Mouse (Mus musculus) embryo, embryonic 11 days (tissue): ENCODE results near the gene Sirt4.
A peak's percentile ranks its signal among the peaks of the same experiment; 100 is the strongest.
"Not testable (repeated sequence)": the region's sequence is repeated elsewhere in the genome, so short reads cannot be mapped to it uniquely, and the experiment has no call there.

Source experiments
- DNase-seq: peaks from one replicate; pipeline ENCODE4 v3.0.0-alpha.2; 2015

The Sirt4 gene

DNA sequence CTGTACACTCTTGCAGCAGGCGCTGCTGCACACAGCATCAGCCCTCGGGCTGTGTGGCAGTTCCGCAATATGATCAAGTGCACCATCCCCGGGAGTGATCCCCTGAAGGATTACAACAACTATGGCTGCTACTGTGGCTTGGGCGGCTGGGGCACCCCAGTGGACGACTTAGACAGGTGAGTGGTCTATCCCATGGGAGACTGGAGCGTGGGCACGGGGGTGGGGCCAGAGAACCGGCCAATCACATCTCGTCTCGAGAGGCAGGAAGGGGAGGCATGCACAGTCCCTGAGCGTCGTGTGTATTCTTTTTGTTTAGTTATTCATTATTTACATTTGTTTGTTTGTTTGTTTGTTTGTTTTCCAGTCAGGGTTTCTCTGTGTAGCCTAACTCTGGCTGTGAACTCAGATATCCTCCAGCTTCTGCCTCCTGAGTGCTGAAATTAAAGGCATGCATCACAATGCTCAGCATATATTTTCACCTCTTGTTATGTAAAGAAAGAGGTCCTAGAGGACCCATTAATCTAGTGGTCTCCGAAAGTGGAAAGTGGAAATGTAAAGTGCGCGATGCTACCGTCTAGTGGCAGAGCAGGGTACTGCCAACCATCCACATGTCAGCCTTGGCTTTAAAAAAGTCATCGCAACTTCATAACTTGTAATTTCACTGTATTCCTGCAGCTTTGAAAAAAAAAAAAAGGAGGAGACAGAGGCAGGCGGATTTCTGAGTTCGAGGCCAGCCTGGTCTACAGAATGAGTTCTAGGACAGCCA lies 13.6 kb downstream of the Sirt4 start:
- peak; percentile 76 for DNase-seq

- DNase-seq, result no peak
These were observed 14.7 kb downstream of the Sirt4 start for GRCm38 (mm10) chr5:115469791-115470190.

- no peak for DNase-seq
These were observed 18.7 kb downstream of the Sirt4 start, which contains the start of gene Pla2g1b for GRCm38 (mm10) chr5:115465642-115466420. Gene Pla2g1b (plus strand): TSS chr5:115466262.

DNA sequence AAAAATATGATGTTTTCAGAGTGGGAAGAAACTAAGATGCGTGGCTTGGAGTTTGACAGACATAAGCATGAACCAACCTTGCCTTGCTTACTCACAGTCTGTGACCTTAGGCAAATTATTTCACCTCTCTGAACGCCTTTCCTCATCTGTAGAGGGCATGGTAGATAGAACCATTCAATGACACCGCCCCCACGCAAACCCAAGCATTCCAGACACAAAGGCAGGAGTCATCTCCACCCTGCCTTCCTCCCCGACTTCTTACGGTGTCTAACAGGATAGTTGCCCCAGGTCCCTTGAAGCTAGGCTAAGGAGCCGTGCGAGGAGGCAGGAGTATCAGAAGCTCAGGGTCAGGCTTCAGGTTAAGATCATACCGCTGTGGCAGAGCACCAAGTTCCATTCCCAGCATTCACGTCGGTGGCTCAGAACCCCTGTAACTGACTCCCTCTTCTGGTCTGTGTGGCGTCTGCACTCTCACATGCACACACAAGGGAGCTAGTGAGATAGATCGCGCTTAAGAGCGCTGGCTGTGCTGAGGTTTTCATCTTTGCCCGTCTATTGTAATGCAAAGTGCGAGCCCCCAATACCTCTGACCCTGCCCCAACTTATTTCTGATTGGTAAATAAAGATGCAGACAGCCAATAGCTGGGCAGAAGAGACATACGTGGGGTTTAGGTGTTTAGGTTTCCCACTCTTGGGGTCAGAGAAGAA lies 20.0 kb downstream of the Sirt4 start:
- DNase-seq, result no peak

GRCm38 (mm10) chr5:115458918-115459317 lies 25.6 kb downstream of the Sirt4 start:
- DNase-seq, result no peak

DNA sequence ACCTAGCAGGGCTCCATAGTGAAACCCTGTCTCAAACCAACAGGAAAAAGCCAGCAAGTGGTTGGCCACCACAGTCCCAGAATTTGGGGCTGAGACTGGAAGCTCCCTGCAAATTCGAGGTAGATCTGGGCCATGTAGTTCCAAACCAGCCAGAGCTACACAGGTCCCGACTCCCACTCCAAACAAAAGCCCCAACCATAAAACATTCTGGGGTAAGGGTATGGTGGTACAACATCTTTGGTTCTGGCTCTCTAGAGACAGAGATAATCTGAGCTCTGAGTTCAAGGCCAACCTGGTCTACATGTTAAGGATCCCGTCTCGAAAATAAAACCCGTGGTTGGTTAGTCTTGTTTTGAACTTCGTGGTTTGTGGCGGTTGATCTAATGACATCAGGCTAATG lies 28.7 kb downstream of the Sirt4 start:
- no peak for DNase-seq

- no peak for DNase-seq
These were observed 30.0 kb downstream of the Sirt4 start for GRCm38 (mm10) chr5:115454422-115455090.

DNA sequence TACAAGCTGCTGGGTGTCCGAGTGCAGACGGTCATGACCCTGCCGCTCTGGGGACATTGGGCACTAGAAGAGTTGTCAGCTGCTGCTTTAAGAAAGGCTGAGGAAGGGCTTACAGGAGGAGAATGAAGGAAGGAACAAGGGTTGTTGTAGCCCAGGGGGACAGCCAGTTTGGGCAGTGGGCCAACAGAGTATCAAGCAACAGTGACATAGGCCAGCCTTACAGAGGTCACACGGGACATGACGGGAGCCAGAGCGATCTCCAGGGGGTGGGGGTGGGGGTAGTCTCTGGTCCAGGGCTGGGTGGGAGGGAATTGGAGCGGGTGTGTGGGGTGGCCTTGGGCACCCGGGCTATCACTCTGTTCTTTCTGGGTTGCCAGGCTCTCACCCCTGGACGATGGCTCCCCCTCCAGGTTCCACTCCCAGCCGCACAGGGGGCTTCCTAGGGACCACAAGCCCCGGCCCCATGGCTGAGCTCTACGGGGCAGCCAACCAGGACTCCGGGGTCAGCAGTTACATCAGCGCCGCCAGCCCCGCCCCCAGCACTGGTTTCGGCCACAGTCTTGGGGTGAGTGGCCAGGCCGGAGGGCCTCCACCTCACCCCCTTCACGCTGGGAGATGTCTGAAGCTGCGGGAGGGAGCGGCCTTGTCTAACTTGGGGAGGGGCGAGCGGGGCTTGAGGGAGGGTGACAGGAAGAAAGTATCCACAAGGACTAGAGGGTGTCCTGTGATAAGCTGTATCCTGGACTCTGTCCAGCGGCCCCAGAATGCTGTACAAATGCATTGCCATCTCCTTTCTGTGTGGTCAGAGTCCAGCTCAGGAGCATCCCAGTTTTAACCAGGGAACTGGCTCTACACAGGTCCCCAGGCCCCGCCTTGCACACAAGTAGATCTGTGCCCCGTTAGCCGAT lies 33.9 kb downstream of the Sirt4 start:
- no peak for DNase-seq

- DNase-seq, result no peak
These were observed 35.3 kb downstream of the Sirt4 start for GRCm38 (mm10) chr5:115449247-115449646.

DNA sequence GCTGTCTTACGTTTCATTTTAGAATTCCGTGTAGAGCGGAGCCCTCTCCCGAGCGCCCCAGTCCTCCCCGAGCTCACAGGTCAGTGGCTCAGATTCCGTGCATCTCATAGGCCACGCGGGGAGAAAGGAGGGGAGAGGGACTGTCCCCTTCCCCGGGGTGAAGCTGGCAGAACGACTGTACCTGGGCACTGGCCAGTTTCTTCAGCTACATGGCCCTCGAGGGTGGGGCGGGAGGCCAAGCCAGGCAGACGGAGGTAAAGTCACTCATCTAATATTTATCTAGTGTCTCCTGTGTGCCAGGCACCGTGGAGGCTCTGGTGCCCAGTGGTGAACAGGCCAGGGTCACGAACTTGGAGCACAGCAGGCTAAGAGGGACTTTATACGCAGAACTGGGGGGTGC lies 37.4 kb downstream of the Sirt4 start:
- DNase-seq, result no peak

DNA sequence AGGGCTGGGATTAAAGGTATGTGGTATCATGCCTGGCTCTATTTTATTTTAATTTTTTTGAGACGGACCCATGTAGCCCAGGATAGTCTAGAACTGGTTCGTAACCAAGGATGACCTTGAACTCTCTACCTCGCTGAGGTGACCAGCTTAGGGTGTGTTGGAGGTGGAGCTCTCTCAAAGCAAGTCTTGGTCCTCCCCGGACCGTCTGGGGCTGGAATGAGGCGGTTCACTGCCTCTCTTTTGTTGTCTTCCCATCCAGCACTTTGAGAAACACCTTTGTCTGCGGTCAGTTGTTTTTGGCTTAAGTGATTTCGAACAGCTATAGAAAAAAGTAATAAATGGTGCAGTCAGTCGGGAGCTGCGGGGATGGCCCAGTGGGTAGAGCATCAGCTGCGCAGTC lies 40.4 kb downstream of the Sirt4 start:
- DNase-seq, result no peak

DNA sequence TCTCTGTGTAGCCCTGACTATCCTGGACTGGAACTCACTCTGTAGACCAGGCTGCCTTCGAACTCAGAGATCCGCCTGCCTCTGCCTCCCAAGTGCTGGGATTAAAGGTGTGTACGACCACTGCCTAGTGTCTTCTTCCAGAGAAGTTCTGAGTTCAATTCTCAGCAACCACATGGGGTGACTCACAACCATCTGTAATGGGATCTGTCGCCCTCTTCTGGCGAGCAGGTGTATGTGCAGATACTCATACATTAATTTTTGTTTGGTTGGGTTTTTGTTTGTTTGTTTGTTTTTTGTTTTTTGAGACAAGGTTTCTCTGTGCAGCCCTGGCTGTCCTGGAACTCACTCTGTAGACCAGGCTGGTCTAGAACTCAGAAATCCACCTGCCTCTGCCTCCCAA lies 41.9 kb downstream of the Sirt4 start:
- not testable (repeated sequence) for DNase-seq

- peak; percentile 84 for DNase-seq
These were observed 43.2 kb downstream of the Sirt4 start for GRCm38 (mm10) chr5:115441205-115441849.

DNA sequence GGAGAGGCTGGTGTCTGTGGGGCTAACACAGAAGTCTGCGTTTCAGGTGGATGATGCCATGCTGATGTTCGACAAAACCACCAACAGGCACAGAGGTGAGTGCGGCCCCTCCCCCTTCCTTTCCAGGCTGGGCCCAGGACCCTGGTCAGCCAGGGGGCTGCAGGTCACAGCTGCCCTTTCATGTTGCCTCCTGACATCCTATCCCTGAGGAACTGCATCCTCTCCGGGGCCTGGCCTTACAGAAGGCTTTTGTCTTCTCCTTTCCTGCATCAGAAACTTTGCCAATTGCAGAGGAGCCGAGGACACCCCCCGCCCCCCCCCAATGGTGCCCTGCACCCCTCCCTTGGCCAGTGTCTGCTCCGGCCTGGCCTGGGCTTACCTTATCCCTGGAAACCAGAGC lies 45.9 kb downstream of the Sirt4 start:
- DNase-seq, result no peak

DNA sequence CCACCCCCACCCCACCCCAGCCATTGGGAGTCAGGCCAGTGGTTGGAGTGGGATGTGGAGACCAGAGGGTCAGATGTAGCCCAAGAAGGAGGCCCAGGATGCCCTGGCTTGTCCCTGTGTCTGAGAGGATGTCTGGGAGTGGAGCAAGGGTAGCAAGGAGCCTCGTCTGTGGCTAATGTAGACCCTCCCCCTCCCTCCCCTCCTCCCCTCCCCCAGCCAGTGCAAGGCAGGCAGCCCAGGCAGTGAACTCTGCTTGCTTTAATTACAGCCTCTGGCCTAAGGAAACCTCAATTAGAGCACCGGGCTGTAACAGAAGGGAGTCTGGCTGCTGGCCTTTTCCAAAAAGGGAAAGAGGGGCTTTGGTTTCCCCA lies 46.6 kb downstream of the Sirt4 start:
- DNase-seq, result peak; percentile 77

DNA sequence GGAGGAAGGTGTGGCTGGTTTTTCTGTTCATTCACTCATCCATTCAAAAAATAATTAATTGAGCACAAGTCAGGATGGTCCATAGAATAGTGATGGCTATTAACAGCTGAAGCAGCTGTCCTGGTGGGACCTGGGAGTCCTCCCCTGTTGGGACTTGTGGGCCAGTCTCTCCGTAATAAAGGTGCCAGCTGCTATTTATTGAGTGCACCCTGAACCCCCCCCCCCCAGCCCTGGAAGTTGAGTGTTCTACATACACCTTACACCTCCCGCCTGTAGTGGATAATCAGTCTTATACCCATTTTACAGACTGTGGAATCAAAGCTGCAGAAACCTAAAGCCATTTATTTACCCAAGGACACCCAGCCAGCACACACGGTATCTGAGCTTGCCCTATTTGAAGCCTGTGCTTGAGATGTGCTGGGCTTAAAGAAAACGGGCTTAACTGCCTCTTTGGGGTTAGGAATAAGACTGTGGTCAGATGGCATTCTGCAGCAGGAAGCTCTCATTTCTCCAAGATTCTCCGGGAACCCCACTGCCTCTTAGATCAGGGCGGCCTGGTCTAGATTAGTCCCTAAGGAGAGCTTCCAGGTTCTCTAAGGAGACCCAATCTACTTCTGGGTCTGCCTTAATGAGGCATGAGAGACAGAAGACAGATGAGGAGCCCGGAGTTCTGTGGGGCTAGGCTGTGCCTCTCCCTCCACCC lies 47.1 kb downstream of the Sirt4 start:
- no peak for DNase-seq

GRCm38 (mm10) chr5:115436421-115437124 lies 48.0 kb downstream of the Sirt4 start:
- peak; percentile 98 for DNase-seq

- no peak for DNase-seq
These were observed 48.7 kb downstream of the Sirt4 start for GRCm38 (mm10) chr5:115435755-115436379.
